In the genomic region with DNA sequence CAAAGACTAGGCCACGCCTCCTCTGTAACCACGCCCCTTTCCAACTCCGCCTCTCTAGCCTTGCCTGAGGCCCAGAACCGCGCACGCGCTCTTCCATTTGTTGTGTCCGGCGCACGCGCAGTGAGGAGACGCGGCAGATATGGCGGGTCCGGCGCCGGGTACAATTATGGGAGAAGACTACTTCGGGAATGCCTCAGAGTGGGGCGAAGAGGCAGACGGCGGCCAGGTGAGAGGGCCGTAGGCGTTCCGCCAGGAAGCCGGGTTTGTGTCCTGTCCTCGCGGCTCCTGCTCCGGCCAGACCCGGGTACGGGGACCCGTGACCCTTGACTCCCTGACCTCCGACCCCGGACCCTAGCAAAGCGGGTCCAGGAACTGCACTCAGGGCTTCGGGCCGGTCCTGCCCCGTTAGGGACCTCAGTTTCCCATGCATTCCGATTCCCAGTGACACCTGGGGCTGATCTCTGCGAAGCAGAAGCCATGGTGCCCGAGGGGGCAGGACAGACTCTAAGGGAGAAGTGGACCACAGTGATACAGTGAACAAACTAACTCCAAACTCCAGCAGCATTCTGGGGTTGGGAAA, we compare ENCODE assay signal across 7 mouse cellular contexts. TPM values are rescaled to one million over a fixed set of nuclear protein-coding genes. Genes with fewer than 3 reads are reported as not detected.
DNase-seq lines count a peak whose midpoint lies in the region; ATAC-seq and TF ChIP-seq lines count a peak whose summit lies in the region.

A gene (plus strand): TSS at position 74 of the 580 bp plus-strand sequence.

- DNase-seq in adrenal gland, postnatal 25 days = peak; percentile 95
- peak; percentile 94 to 95 for DNase-seq in heart, adult 18-20 months
- DNase-seq in kidney, adult 2 months = peak; percentile 96
- peak; percentile 89 to 95 for DNase-seq in spleen, adult 2 months (ENCODE audit: low read depth in 1 of 2, low spot score in 2 of 2)

- under 1% methylated on average over 40 of the region's 40 CpGs for WGBS in embryonic facial prominence, embryonic 12.5 days
- WGBS in kidney, adult 2 months = under 1% methylated on average over 40 of the region's 40 CpGs
- WGBS in limb, embryonic 12.5 days = under 1% methylated on average over 40 of the region's 40 CpGs
- WGBS in midbrain, embryonic 15.5 days = under 1% methylated on average over 40 of the region's 40 CpGs
- under 1% methylated on average over 40 of the region's 40 CpGs for WGBS in spleen, adult 2 months

- H3K27me3 ChIP-seq in embryonic facial prominence, embryonic 12.5 days = no peaks in the 10 kb centered on the region
- no peaks in the 10 kb centered on the region for H3K27me3 ChIP-seq in kidney, adult 2 months (replicated peaks; ENCODE audit: control insufficient read depth, insufficient read depth, low read length)
- H3K27me3 ChIP-seq in limb, embryonic 12.5 days = no peaks in the 10 kb centered on the region
- H3K27me3 ChIP-seq in midbrain, embryonic 15.5 days (replicated peaks) = no peaks in the 10 kb centered on the region
- no peaks in the 10 kb centered on the region for H3K27me3 ChIP-seq in spleen, adult 2 months (ENCODE audit: control insufficient read depth, insufficient read depth, low read length)

- TF ChIP-seq CTCF in kidney, adult 2 months (conservative IDR thresholded peaks at IDR 0.05; ENCODE audit: insufficient read depth, insufficient read length, low read depth, low read length) = no peak
- no peak for TF ChIP-seq CTCF in spleen, adult 2 months (IDR thresholded peaks at IDR 0.05; ENCODE audit: extremely low read depth, insufficient read depth, insufficient read length, insufficient replicate concordance)

- peak within 1 kb of the TSS; percentile 83 for H3K4me2 ChIP-seq in embryonic facial prominence, embryonic 12.5 days (replicated peaks)
- peak within 1 kb of the TSS; percentile 84 for H3K4me2 ChIP-seq in limb, embryonic 12.5 days
- peak within 1 kb of the TSS; percentile 87 for H3K4me2 ChIP-seq in midbrain, embryonic 15.5 days

- H3K9ac ChIP-seq in embryonic facial prominence, embryonic 12.5 days = peak within 1 kb of the TSS; percentile 96
- H3K9ac ChIP-seq in limb, embryonic 12.5 days (replicated peaks) = peak within 1 kb of the TSS; percentile 84
- H3K9ac ChIP-seq in midbrain, embryonic 15.5 days = peak within 1 kb of the TSS; percentile 81

- H3K36me3 ChIP-seq in embryonic facial prominence, embryonic 12.5 days = peaks cover 13% of the 10 kb centered on the region
- no peaks in the 10 kb centered on the region for H3K36me3 ChIP-seq in kidney, adult 2 months (ENCODE audit: control insufficient read depth, insufficient read depth, low read length)
- H3K36me3 ChIP-seq in limb, embryonic 12.5 days = peaks cover 16% of the 10 kb centered on the region
- H3K36me3 ChIP-seq in midbrain, embryonic 15.5 days (replicated peaks) = no peaks in the 10 kb centered on the region
- peaks cover 3% of the 10 kb centered on the region; the same call in 1 of the 2 replicates for H3K36me3 ChIP-seq in spleen, adult 2 months (ENCODE audit: control insufficient read depth, insufficient read depth, low read length)

- H3K4me1 ChIP-seq in embryonic facial prominence, embryonic 12.5 days = peaks cover 12% of the 10 kb centered on the region
- peaks cover 4% of the 10 kb centered on the region; the same call in 1 of the 2 replicates for H3K4me1 ChIP-seq in kidney, adult 2 months (ENCODE audit: control insufficient read depth, insufficient read depth, low read length)
- H3K4me1 ChIP-seq in limb, embryonic 12.5 days (replicated peaks) = peaks cover 10% of the 10 kb centered on the region
- peaks cover 12% of the 10 kb centered on the region for H3K4me1 ChIP-seq in midbrain, embryonic 15.5 days
- peaks cover 7% of the 10 kb centered on the region; the same call in 1 of the 2 replicates for H3K4me1 ChIP-seq in spleen, adult 2 months (ENCODE audit: control insufficient read depth, insufficient read depth, insufficient read length)

- ATAC-seq in embryonic facial prominence, embryonic 12.5 days (ENCODE audit: insufficient number of reproducible peaks, insufficient read depth, low FRiP score, low TSS enrichment) = peak; percentile 84
- peak; percentile 83 for ATAC-seq in limb, embryonic 12.5 days (ENCODE audit: insufficient number of reproducible peaks, insufficient read depth, low FRiP score, low TSS enrichment, low read depth)
- peak; percentile 94 for ATAC-seq in midbrain, embryonic 15.5 days (replicated peaks)

- peak within 1 kb of the TSS; percentile 50; the same call in 1 of the 2 replicates for H3K27ac ChIP-seq in embryonic facial prominence, embryonic 12.5 days
- no peak within 1 kb of the TSS for H3K27ac ChIP-seq in kidney, adult 2 months (ENCODE audit: insufficient read depth, low read depth, low read length)
- H3K27ac ChIP-seq in limb, embryonic 12.5 days = 0 out of 2 replicates have a peak within 1 kb of the TSS, but pooled peaks have one; percentile 29
- H3K27ac ChIP-seq in midbrain, embryonic 15.5 days = no peak within 1 kb of the TSS
- peak within 1 kb of the TSS; percentile 24; the same call in 1 of the 2 replicates for H3K27ac ChIP-seq in spleen, adult 2 months (ENCODE audit: insufficient read depth, low read length)

- H3K4me3 ChIP-seq in embryonic facial prominence, embryonic 12.5 days = peak within 1 kb of the TSS; percentile 96
- H3K4me3 ChIP-seq in kidney, adult 2 months (ENCODE audit: insufficient read depth, low read depth, low read length) = peak within 1 kb of the TSS; percentile 64
- H3K4me3 ChIP-seq in limb, embryonic 12.5 days (replicated peaks) = peak within 1 kb of the TSS; percentile 94
- H3K4me3 ChIP-seq in midbrain, embryonic 15.5 days = peak within 1 kb of the TSS; percentile 90
- H3K4me3 ChIP-seq in spleen, adult 2 months (ENCODE audit: extremely low read depth, insufficient read depth, insufficient read length) = peak within 1 kb of the TSS; percentile 99

- H3K9me3 ChIP-seq in embryonic facial prominence, embryonic 12.5 days = no peaks in the 10 kb centered on the region
- no peaks in the 10 kb centered on the region for H3K9me3 ChIP-seq in limb, embryonic 12.5 days
- H3K9me3 ChIP-seq in midbrain, embryonic 15.5 days = no peaks in the 10 kb centered on the region

- peak; percentile 30 for TF ChIP-seq POLR2A in kidney, adult 2 months (IDR thresholded peaks at IDR 0.05; ENCODE audit: low read depth, low read length)
- TF ChIP-seq POLR2A in spleen, adult 2 months (IDR thresholded peaks at IDR 0.05; ENCODE audit: low read depth, low read length) = peak; percentile 27; the same call in 1 of the 2 replicates

RNA-seq across cellular contexts. Expression of the gene that starts here (rescaled TPM):
- total RNA-seq in adrenal gland, postnatal 25 days (2021) = 61.9 and 63.7 TPM in 2 replicates
- polyA plus RNA-seq in embryonic facial prominence, embryonic 12.5 days (2016; fragmentation: Nextera tagmentation; extraction: Ambion mirVana) = 177 and 179 TPM in 2 replicates
- 10 to 100 TPM; 27.9 to 29.7 TPM for total RNA-seq in heart, adult 18-20 months (2021)
- 45.4 and 48.1 TPM in 2 replicates for polyA plus RNA-seq in kidney, adult 2 months (2012; rRNA removed)
- 190 and 193 TPM in 2 replicates for polyA plus RNA-seq in limb, embryonic 12.5 days (2016; fragmentation: Nextera tagmentation; extraction: Ambion mirVana)
- 114 and 118 TPM in 2 replicates for polyA plus RNA-seq in midbrain, embryonic 15.5 days (2015; fragmentation: Nextera tagmentation; extraction: Ambion mirVana)
- 45.3 and 54.0 TPM in 2 replicates for polyA plus RNA-seq in spleen, adult 2 months (2012; rRNA removed)

Comparison
In these comparisons a context has a peak if more than half of its experiments do, and no peak if none do; other contexts are left out.
1. H3K27ac ChIP-seq: peak in embryonic facial prominence, embryonic 12.5 days (single experiment), limb, embryonic 12.5 days (single experiment) and spleen, adult 2 months (single experiment); none in kidney, adult 2 months (single experiment) and midbrain, embryonic 15.5 days (single experiment).
2. Peak in every context shown above with its lines, with median percentiles within 50 percentile points of each other: DNase-seq, ATAC-seq, H3K4me2 ChIP-seq, H3K4me3 ChIP-seq and H3K9ac ChIP-seq.